Mouse (Mus musculus) ES-E14 (cell line): ENCODE results near the gene Cyp2c69.
"Not testable (repeated sequence)": the region's sequence is repeated elsewhere in the genome, so short reads cannot be mapped to it uniquely, and the experiment has no call there.

Experiments used
- CHD2 ChIP-seq: IDR thresholded peaks from 2 replicates; pipeline ENCODE4 v1.6.1; 2014; ENCODE audit warnings: mild to moderate bottlenecking, low read depth, low read length, inconsistent platforms
- HCFC1 ChIP-seq: IDR thresholded peaks from 2 replicates; pipeline ENCODE4 v1.6.1; 2012; ENCODE audit warnings: low read length, inconsistent platforms, borderline replicate concordance; ENCODE audit not compliant: insufficient read depth
- MAFK ChIP-seq: IDR thresholded peaks from 2 replicates; pipeline ENCODE4 v1.6.1; 2014; ENCODE audit warnings: mild to moderate bottlenecking, low read depth, low read length, inconsistent platforms; ENCODE audit not compliant: insufficient read depth
- ZC3H11A ChIP-seq: IDR thresholded peaks from 2 replicates; pipeline ENCODE4 v1.6.1; 2012; ENCODE audit warnings: low read depth, mild to moderate bottlenecking, inconsistent platforms, low read length, borderline replicate concordance
- ZNF384 ChIP-seq: IDR thresholded peaks from 2 replicates; pipeline ENCODE4 v1.6.1; 2012; ENCODE audit warnings: low read depth, low read length, inconsistent platforms

GRCm38 (mm10) chr19:39890079-39890478 lies 3.5 kb upstream of the Cyp2c69 start:
- not testable (repeated sequence) for TF ChIP-seq CHD2, HCFC1, ZC3H11A, MAFK
- TF ChIP-seq ZNF384 = 0 out of 2 replicates have a peak, but pooled peaks have one; percentile 27
